Mouse (Mus musculus): ENCODE data around the gene Psmd14. TPM values are rescaled to one million over a fixed set of nuclear protein-coding genes. Genes with fewer than 3 reads are reported as not detected.

Psmd14 gene
- total RNA-seq, 2 experiments from 2014 or later, result 110 to 120 TPM

DNA sequence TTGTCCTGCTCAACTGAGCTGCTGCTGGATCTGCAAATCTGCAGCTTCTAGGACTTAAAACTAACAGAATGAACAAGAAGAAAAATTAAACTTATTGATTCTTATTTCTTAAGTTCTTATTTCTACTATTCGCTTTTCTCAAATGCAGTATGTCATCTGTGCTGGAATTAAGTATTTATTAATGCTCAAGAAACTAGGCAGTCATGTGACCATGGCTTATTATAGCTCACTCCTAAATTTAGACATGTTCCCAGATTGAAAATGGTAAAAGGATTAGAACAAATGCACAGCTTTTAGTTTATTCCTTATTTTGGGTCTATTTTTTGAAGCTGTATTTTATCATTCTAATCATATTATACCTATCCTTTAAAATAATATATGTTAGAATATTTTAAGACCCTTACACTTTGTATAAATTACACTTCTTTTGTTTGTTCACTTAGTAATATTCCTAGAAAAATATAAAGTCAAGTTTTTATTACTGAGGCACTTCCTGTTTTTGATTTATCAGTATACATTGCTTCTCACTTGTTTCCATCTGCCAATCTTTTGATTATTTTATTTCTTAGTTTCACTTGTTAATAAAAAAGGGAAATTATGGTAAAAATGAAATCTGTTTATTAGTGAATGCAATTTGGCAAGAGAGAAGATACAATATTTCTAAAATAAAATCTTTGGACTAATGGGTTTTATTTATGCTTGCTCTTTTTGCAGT lies 112.1 kb downstream of the Psmd14 start:
- H3K4me3 ChIP-seq, result no peak overlapping the region
- no peak for DNase-seq (ENCODE audit: low spot score in 2 of 2)
- no peak for TF ChIP-seq CTCF (conservative IDR thresholded peaks at IDR 0.05)

DNA sequence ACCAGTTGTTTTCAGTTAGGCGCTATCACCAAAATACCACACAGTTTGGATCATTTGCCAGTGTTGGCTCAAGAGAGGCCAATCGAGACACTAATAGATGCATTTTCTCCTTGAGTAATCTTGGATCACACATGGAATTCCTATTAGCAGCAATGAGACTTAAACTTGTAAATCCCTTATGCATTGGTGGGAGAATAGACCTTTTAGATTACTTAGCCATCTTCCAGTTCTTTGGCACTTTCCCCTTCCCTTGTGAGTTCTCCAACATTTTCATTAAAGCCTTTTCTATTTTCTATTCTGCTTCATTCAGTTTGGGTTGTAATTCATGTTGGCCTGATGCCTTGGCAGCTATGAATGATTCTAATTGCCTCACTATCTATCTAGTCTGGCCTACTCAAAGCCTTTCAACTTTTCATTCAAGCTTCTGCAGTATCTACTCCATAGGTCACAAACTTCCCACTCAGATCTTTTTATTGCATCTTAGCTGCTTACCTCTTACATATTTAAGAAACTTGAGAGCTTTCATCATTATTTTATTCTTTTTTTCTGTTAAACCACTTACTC lies 125.8 kb downstream of the Psmd14 start:
- TF ChIP-seq CTCF (conservative IDR thresholded peaks at IDR 0.05), result no peak
- no peak overlapping the region for H3K27ac ChIP-seq
- no peak overlapping the region for H3K4me3 ChIP-seq
- DNase-seq (ENCODE audit: low spot score in 2 of 2), result no peak

More for the DNA sequence above, 112.1 kb downstream of the Psmd14 start:
- H3K27ac ChIP-seq, result no peak overlapping the region

Small RNA genes lying within 50 kb of the gene (microRNA-seq; reads per million reads assigned to microRNA genes)
- gene Gm22403, result 0 reads per million in 2 experiments

Other genes starting within 250 kb of the Psmd14 start
- gene Tank, start 133.1 kb upstream of the Psmd14 start, total RNA-seq (2021), result 10 to 100 TPM; 24.7 to 32.7 TPM
- gene Tbr1, start 91.2 kb downstream of the Psmd14 start, total RNA-seq (2021), result 10 to 100 TPM; 41.1 to 45.3 TPM

All from layer of hippocampus, adult 2 months (tissue).